Mouse (Mus musculus): ENCODE measurements around the gene Prrc2c.
"Not testable (repeated sequence)": the region's sequence is repeated elsewhere in the genome, so short reads cannot be mapped to it uniquely, and the experiment has no call there.

The Prrc2c gene

GRCm38 (mm10) chr1:162693721-162694120 is 46.6 kb downstream of the Prrc2c start:
- no peak for DNase-seq (ENCODE audit: low spot score in 2 of 2)

DNA sequence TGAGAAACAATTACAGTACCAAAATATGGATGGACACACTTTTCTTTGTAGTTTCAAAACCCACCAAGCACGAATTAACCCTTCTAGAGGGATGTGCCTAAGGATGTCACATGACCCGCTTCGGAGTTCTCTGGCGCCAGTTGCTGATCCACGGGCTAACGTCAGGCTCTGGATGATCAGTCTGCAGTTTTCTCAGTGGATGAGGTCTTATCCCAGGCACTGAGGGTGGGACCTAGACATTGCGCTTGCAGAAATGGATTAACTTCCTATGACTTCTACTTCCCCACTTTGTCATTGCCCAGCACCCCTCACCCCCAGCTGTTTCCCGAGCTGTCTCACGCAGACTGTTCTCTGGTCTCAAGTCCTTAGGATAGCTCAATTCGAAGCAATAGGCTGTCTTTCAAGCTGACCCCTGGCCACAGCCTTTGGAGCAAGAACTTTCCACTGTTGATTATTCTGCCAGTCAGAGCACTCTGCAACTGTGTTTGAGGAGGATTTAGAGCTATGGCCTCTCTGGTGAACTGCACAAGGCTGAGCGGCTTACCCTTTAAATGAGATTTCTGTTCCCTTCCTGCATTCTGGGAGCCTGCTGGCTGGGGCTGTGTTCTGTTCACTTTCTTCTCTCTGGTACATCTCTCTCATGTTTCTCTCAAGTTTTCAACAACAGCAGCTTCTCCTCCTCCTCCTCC is 74.7 kb downstream of the Prrc2c start:
- no peak for DNase-seq (ENCODE audit: low spot score in 2 of 2)

DNA sequence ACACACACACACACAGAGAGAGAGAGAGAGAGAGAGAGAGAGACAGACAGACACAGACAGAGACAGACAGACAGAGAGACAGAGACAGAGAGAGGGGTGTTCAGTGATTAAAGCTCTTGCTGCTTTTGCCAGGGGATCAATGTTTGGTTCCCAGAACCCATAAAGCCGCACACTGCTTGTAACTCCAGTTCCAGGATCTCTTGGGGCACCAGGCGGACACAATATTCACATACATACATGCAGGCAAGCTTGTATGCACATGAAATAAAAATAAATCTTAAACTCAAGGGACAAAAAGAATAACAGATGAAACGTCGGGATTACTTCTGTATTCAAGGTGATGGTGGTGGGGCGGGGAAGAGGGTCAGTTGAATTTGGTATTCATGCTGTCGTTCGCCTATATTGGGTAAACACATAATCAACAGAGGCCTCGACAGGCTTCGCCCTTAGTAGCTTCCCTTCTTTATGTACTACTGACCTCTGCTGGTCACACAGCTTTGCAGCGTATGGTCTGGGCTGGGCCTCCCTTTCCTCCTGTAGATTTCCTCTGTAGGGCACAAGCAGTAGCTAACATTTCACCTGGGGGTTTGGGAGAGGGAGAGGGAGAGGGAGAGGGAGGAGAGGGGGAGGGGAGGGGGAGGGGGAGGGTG is 75.4 kb downstream of the Prrc2c start:
- peak; percentile 46 to 80 for DNase-seq (ENCODE audit: low spot score in 2 of 2)

- no peak for DNase-seq (ENCODE audit: low spot score in 2 of 2)
These were observed 80.0 kb downstream of the Prrc2c start for GRCm38 (mm10) chr1:162660276-162660860.

DNA sequence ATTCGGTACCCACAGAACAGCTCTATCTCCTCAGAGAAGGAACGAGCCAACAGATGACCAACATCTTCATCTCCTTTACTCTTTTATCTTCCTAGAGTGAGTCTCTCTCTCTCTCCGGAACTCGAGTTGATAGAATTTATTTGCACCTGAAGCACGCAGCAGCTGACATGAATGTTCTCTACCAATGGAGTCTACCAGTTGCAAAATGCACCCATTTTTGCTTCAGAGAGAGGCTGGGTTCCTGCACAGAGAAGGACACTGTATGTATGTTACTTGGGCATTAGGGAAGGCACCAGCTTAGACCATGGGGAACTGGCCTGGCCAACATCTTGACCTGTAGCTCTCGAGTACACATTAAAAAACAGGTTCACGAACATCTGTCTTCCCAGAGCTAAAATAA is 82.2 kb downstream of the Prrc2c start, which contains the start of gene Myocos:
TSS of gene Myocos (minus strand) at position 101 of the 400 bp plus-strand sequence.
- DNase-seq (ENCODE audit: low spot score in 2 of 2): no peak

DNA sequence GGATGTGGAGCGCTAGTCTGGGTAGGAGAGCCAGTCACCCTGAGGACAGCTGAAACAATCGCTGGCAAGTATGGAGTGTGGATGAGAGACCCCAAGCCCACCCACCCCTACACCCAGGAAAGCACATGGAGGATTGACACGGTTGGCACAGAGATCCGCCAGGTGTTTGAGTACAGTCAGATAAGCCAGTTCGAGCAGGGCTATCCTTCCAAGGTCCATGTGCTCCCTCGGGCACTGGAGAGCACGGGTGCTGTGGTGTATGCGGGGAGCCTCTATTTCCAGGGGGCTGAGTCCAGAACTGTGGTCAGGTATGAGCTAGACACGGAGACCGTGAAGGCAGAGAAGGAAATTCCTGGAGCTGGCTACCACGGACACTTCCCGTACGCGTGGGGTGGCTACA is 91.9 kb downstream of the Prrc2c start:
- DNase-seq (ENCODE audit: low spot score in 2 of 2): no peak

DNA sequence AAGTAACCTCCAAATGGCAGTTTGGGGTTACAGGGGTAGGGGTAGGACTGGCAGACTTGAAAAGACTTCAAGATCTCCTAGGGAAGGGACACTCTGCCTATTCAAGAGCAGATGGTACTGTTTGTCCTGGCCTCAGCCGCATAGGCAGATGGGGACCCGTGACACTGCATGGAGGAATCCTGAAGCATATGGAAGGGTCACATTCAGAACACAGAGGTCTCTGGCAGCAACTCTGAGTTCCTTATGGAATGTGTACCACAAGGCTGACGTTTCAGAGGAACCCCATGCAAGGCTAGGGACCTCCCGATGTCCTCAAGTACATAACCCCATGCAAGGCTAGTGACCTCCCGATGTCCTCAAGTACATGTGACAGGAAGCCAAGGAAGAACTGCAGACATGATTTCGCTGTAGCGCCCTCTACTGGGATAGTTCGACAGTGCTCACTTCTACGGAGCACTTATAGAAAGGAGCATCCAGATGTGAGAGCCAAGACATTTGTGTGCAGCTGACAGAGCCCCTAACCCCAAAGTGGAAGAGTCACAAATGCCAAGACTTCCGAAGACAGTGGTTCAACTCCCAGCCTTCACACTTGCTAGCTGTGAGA is 94.2 kb downstream of the Prrc2c start:
- no peak for DNase-seq (ENCODE audit: low spot score in 2 of 2)

DNA sequence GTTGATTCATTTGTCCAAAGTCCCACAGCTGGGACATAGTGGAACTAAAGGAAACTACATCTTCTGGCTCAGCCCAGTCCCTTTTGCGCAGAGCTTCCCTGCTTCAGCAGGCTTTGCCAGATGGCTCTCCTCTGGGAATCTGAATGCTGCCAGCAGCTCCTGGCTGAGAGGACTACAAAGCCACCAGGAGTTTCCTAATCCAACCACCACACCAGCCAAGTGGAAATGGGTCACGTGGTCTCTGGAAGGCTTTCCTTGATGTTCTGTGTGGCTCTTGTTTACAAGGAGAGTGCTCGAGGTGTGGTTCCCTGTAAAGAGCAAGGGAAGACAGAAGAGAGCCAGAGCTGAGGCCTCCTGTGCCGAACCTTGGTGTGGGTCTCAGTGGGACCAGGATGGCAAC is 96.6 kb downstream of the Prrc2c start:
- DNase-seq (ENCODE audit: low spot score in 2 of 2): peak in 1 of 2 experiments; percentile 59

DNA sequence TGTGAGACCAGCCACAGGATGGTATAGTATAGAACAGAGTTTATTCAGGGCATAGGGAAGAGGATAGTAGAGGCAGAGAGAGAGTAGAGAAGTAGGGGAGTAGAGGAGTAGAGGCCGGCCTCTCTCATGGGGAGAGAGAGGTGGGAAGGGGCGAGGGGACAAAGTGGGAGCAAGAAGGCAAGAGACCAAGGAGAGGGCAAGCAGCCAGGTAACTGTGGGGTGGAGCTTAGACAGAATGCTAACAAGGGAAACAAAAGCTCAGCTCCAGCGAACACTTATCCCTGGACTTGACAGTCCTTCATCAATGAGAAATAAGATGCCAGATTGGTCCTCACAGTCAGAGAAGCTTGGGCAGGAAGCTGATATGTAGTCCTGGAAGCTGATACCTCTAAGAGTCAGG is 97.8 kb downstream of the Prrc2c start:
- DNase-seq (ENCODE audit: low spot score in 2 of 2): no peak

DNA sequence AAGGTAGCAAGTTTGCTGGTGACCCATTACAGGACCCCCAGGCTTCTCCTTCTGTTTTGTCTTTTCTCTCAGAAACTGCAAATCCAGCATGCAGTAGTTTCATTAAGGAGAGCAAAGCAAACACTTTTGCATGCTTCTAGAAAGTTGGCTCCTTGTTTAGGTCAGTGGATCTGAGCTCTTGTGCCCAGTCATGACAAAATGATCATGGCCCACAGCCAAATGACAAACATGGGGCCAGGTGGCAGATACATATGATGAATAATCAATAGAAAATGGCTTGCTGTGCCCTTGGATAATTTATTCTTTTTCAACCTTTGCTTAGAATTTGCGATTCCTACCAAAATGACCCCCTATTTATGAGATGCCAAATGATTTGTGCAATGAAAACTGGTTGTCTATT is 100.5 kb downstream of the Prrc2c start:
- DNase-seq (ENCODE audit: low spot score in 2 of 2): no peak

DNA sequence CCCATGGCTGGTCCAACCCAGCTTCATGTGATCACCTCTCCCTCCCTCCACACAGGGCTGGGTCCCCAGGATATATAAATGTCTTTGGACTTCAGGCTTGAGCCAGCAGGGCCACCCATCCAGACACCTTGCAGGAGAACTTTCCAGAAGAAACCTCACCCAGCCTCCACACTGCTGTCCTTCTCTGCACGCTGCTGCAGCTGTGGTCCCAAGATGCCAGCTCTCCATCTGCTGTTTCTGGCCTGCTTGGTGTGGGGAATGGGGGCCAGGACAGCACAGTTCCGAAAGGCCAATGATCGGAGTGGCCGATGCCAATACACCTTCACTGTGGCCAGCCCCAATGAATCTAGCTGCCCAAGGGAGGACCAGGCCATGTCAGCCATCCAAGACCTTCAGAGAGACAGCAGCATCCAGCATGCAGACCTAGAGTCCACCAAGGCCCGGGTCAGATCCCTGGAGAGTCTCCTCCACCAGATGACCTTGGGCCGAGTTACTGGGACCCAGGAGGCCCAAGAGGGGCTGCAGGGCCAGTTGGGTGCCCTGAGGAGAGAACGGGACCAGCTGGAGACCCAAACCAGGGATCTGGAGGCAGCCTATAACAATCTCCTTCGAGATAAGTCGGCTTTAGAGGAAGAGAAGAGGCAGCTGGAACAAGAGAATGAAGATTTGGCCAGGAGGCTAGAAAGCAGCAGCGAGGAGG is 101.2 kb downstream of the Prrc2c start, which contains the start of gene Myoc:
TSS of gene Myoc (plus strand) at position 105 of the 700 bp plus-strand sequence.
- DNase-seq (ENCODE audit: low spot score in 2 of 2): no peak

DNA sequence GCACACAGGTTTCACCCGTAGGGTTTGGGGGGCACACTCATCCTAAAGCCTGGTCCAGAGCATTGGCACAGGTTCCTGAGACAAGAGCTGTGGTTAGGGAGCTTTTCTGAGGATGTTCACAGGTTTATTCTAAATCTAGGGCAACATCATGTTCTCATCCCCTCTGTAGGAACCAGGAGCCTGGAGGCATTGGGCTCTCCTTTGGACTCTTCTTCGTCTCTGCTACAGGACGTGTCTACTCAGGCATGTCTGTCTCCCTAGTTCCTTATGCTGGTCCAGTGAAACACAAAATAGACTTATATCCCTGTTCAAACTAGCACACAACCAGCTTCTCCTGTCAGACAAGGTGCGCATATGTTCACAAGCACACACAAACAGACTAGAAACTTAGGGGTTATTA is 101.8 kb downstream of the Prrc2c start:
- DNase-seq (ENCODE audit: low spot score in 2 of 2): no peak

GRCm38 (mm10) chr1:162636516-162636915 is 103.8 kb downstream of the Prrc2c start:
- no peak for DNase-seq (ENCODE audit: low spot score in 2 of 2)

GRCm38 (mm10) chr1:162635291-162635931 is 104.9 kb downstream of the Prrc2c start:
- not testable (repeated sequence) for DNase-seq (ENCODE audit: low spot score in 2 of 2)

DNA sequence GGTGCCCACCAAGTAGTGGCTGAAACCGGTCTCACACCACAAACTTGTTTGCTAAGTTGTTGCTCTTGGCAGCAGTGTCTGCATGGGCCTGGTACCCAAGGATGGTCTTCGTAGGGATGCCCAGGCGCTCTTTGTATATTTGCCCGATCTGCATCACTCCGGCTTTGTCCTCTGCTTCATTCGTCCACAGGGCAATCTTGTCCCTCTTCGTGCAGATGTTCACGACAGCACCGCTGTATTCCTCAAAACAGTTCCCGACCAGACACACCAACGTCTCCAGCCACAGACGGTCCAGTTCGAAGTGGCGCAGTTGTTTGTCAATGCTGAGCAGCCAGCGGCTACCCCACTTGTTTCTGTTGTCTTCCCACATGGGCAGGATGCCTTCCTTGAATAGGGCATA is 112.0 kb downstream of the Prrc2c start:
- not testable (repeated sequence) for DNase-seq (ENCODE audit: low spot score in 2 of 2)

GRCm38 (mm10) chr1:162627821-162628220 is 112.5 kb downstream of the Prrc2c start:
- DNase-seq (ENCODE audit: low spot score in 2 of 2): not testable (repeated sequence)

DNA sequence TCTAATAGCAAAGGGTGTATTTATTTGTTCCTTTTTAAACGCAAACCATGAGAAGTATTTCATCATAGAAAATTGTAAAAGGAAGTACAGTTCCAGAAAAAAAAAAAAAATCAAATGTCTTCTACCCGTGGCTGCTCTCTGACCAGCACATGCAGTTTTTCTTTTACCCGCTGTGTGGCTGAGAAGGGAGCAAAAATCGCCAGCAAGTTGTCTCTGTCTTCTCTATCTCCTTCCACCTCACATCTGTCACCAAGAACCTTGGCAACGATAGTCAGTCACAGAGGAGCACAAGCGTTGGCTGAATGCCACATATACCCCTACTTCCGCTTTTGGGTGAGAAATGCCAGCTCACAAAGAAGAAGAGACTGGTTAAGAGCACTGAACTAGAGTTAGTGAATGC is 115.1 kb downstream of the Prrc2c start:
- no peak for DNase-seq (ENCODE audit: low spot score in 2 of 2)

GRCm38 (mm10) chr1:162623895-162624294 is 116.5 kb downstream of the Prrc2c start:
- DNase-seq (ENCODE audit: low spot score in 2 of 2): no peak

Data from cerebellum, postnatal 4 days (tissue).